Mouse (Mus musculus): ENCODE results near the gene Mpv17. TPM values are rescaled to one million over a fixed set of nuclear protein-coding genes. Genes with fewer than 3 reads are reported as not detected.

Mpv17 gene
- polyA plus RNA-seq, 3 experiments from 2014 or later, result 40.8 to 67.2 (median 64.2) TPM

GRCm38 (mm10) chr5:31095711-31096480 lies 58.2 kb downstream of the Mpv17 start:
- no peak for ATAC-seq

- peak; percentile 80 for ATAC-seq
These were observed 59.0 kb downstream of the Mpv17 start for GRCm38 (mm10) chr5:31094799-31095691.

GRCm38 (mm10) chr5:31094100-31094798 lies 59.8 kb downstream of the Mpv17 start:
- peak; percentile 35 for ATAC-seq

- no peak for ATAC-seq
These were observed 60.7 kb downstream of the Mpv17 start for GRCm38 (mm10) chr5:31093151-31094041.

- ATAC-seq, result no peak
These were observed 61.6 kb downstream of the Mpv17 start for GRCm38 (mm10) chr5:31092231-31092975.

Other genes with a start within 250 kb of the Mpv17 start
- gene Ost4, start 246.5 kb downstream of the Mpv17 start, polyA plus RNA-seq (2017; shearing (Covaris generic)), result 100 to 1,000 TPM; 283 to 295 (median 294) TPM
- under 1 TPM in 1 of 3 experiments, not detected in 2; 0.84 TPM for gene Emilin1, start 240.8 kb downstream of the Mpv17 start, polyA plus RNA-seq (2017; shearing (Covaris generic))
- gene Khk, start 232.8 kb downstream of the Mpv17 start, polyA plus RNA-seq (2017; shearing (Covaris generic)), result 10 to 100 TPM; 10.8 to 26.3 (median 24.3) TPM
- gene Cgref1, start 208.7 kb downstream of the Mpv17 start, polyA plus RNA-seq (2017; shearing (Covaris generic)), result not detected
- 10 to 100 TPM; 56.7 to 79.6 (median 69.0) TPM for gene Preb, start 193.9 kb downstream of the Mpv17 start, polyA plus RNA-seq (2017; shearing (Covaris generic))
- gene Tcf23, start 185.6 kb downstream of the Mpv17 start, polyA plus RNA-seq (2017; shearing (Covaris generic)), result not detected
- gene Atraid, start 105.9 kb downstream of the Mpv17 start, polyA plus RNA-seq (2017; shearing (Covaris generic)), result 10 to 100 TPM; 61.6 to 98.6 (median 81.7) TPM
- 1 to 10 TPM; 4.9 to 7.0 (median 4.9) TPM for gene Slc5a6, start 105.3 kb downstream of the Mpv17 start, polyA plus RNA-seq (2017; shearing (Covaris generic))
- gene Cad, start 99.5 kb downstream of the Mpv17 start, polyA plus RNA-seq (2017; shearing (Covaris generic)), result 10 to 100 TPM in 1 of 3 experiments, 1 to 10 TPM in 2; 5.4 to 11.8 (median 7.8) TPM
- not detected for gene Dnajc5g, start 48.0 kb downstream of the Mpv17 start, polyA plus RNA-seq (2017; shearing (Covaris generic))
- gene Slc30a3, start 46.0 kb downstream of the Mpv17 start, polyA plus RNA-seq (2017; shearing (Covaris generic)), result under 1 TPM in 2 of 3 experiments, not detected in 1; 0.45 to 0.57 TPM
- not detected for gene Trim54, start 37.5 kb downstream of the Mpv17 start, polyA plus RNA-seq (2017; shearing (Covaris generic))
- not detected for gene Ucn, start 15.4 kb downstream of the Mpv17 start, polyA plus RNA-seq (2017; shearing (Covaris generic))
- 1 to 10 TPM in 1 of 3 experiments, under 1 TPM in 2; 0.19 to 3.2 (median 0.29) TPM for gene Gm29609, start 25.7 kb upstream of the Mpv17 start, polyA plus RNA-seq (2017; shearing (Covaris generic))
- gene Gtf3c2, start 25.9 kb upstream of the Mpv17 start, polyA plus RNA-seq (2017; shearing (Covaris generic)), result 100 to 1,000 TPM in 1 of 3 experiments, 10 to 100 TPM in 2; 61.8 to 103 (median 81.3) TPM
- 100 to 1,000 TPM in 2 of 3 experiments, 10 to 100 TPM in 1; 96.4 to 122 (median 119) TPM for gene Snx17, start 39.0 kb upstream of the Mpv17 start, polyA plus RNA-seq (2017; shearing (Covaris generic))
- 10 to 100 TPM; 38.7 to 45.8 (median 44.4) TPM for gene Eif2b4, start 39.2 kb upstream of the Mpv17 start, polyA plus RNA-seq (2017; shearing (Covaris generic))
- 1 to 10 TPM; 3.5 to 6.1 (median 5.4) TPM for gene Zfp513, start 48.1 kb upstream of the Mpv17 start, polyA plus RNA-seq (2017; shearing (Covaris generic))
- gene Ppm1g, start 66.4 kb upstream of the Mpv17 start, polyA plus RNA-seq (2017; shearing (Covaris generic)), result 10 to 100 TPM; 38.5 to 63.1 (median 49.7) TPM
- 100 to 1,000 TPM in 1 of 3 experiments, 10 to 100 TPM in 2; 84.6 to 104 (median 84.9) TPM for gene Nrbp1, start 86.6 kb upstream of the Mpv17 start, polyA plus RNA-seq (2017; shearing (Covaris generic))
- gene Gm9970, start 87.0 kb upstream of the Mpv17 start, polyA plus RNA-seq (2017; shearing (Covaris generic)), result not detected
- 10 to 100 TPM; 25.8 to 27.7 (median 26.9) TPM for gene Krtcap3, start 97.4 kb upstream of the Mpv17 start, polyA plus RNA-seq (2017; shearing (Covaris generic))
- 1 to 10 TPM; 3.3 to 4.4 (median 4.3) TPM for gene Ift172, start 136.9 kb upstream of the Mpv17 start, polyA plus RNA-seq (2017; shearing (Covaris generic))
- not detected for gene Fndc4, start 141.8 kb upstream of the Mpv17 start, polyA plus RNA-seq (2017; shearing (Covaris generic))
- gene Gckr, start 143.2 kb upstream of the Mpv17 start, polyA plus RNA-seq (2017; shearing (Covaris generic)), result under 1 TPM in 2 of 3 experiments, not detected in 1; 0.15 to 0.48 TPM